Mouse (Mus musculus) hindbrain, postnatal 0 days (tissue): ENCODE data around the gene Adam6b. TPM values are rescaled to one million over a fixed set of nuclear protein-coding genes. Genes with fewer than 3 reads are reported as not detected.
"Not testable (repeated sequence)": the region's sequence is repeated elsewhere in the genome, so short reads cannot be mapped to it uniquely, and the experiment has no call there.

Experiments used
- ATAC-seq: fragments of 200-750 bp; cut with Nextera tagmentation; 2 replicates; pipeline ENCODE4 v1.8.0; 2017; ENCODE audit warnings: mild to moderate bottlenecking, moderate TSS enrichment, moderate library complexity
- DNase-seq: peaks from one replicate; pipeline ENCODE4 v3.0.0-alpha.2; 2015; ENCODE audit warnings: low spot score
- H3K27ac ChIP-seq: fragments of 300-500 bp; sonication (generic); 2 replicates; pipeline ENCODE4 v1.5.1; 2014; ENCODE audit warnings: mild to moderate bottlenecking
- H3K27me3 ChIP-seq: fragments of 300-500 bp; sonication (generic); 2 replicates; pipeline ENCODE4 v1.6.1; 2014; ENCODE audit warnings: low read length, mixed read lengths; ENCODE audit not compliant: insufficient read depth
- H3K36me3 ChIP-seq: fragments of 300-500 bp; sonication (generic); 2 replicates; pipeline ENCODE4 v1.6.1; 2014; ENCODE audit warnings: low read length, mixed read lengths; ENCODE audit not compliant: insufficient read depth
- H3K4me1 ChIP-seq: fragments of 300-500 bp; sonication (generic); 2 replicates; pipeline ENCODE4 v1.6.1; 2014; ENCODE audit warnings: antibody characterized with exemption, low read length, mixed read lengths; ENCODE audit not compliant: insufficient read depth
- H3K4me2 ChIP-seq: fragments of 300-500 bp; sonication (generic); 2 replicates; pipeline ENCODE4 v1.6.1; 2014; ENCODE audit warnings: low read depth, mild to moderate bottlenecking, low read length, moderate library complexity, mixed read lengths
- H3K4me3 ChIP-seq: fragments of 300-500 bp; sonication (generic); 2 replicates; pipeline ENCODE4 v1.5.1; 2014; ENCODE audit warnings: low read length
- H3K9ac ChIP-seq: fragments of 300-500 bp; sonication (generic); replicated peaks from 2 replicates; pipeline ENCODE4 v1.6.1; 2014; ENCODE audit warnings: mild to moderate bottlenecking, low read length, moderate library complexity, mixed read lengths
- H3K9me3 ChIP-seq: fragments of 300-500 bp; sonication (generic); 2 replicates; pipeline ENCODE4 v1.6.1; 2016; ENCODE audit warnings: low read length, mixed read lengths
- CTCF ChIP-seq: IDR thresholded peaks from 2 replicates; pipeline ENCODE4 v1.5.1; 2016; ENCODE audit warnings: antibody characterized with exemption, control low read depth, low read depth
- WGBS: fragments of 180-500 bp; shearing (Covaris S2); extraction: QIAGEN DNeasy Blood & Tissue Kit; methylation state at CpG from one replicate; pipeline ENCODE4 v1.1.7; 2014; 5-methylcytosine and 5-hydroxymethylcytosine counted together
- polyA plus RNA-seq: library from polyadenylated mRNA; unstranded; fragments of >200 nt; fragmentation: Nextera tagmentation; extraction: Ambion mirVana; gene quantifications from 2 replicates; pipeline ENCODE4 v1.2.1, GENCODE M21; 2015
- total RNA-seq: library from RNA; depleted of rRNA; stranded (reverse); fragments of >200 nt; gene quantifications from 2 replicates; pipeline ENCODE4 v1.2.3, GENCODE M21; 2014; rRNA removed

Adam6b gene
- total RNA-seq, result not detected in 2 replicates
- polyA plus RNA-seq, result not detected in 2 replicates

DNA sequence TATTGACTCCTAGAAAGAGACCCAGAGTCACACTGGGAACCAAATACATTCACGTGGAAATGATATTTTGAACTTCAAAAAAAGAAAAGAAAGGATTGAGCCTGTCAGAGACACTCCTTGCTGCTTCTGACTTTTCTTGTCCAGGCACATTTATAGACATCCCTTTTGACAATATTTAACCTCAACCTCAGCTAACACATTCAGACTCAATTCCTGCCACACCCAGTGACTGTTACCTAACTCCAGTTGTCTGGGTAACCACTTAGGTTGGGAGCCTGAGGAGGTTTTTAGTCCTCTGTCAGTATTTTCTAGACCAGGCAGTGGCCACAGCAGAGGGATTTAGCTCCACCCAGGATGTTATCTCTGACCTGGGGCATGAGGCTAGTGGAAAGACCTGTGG lies at the start of gene Adam6b:
Adam6b (plus strand) TSS at position 301 of the 400 bp plus-strand sequence.
- no CpG with 5 or more reads among the region's 1 CpGs for WGBS

GRCm38 (mm10) chr12:113446061-113446460 lies 43.2 kb upstream of the Adam6b start:
- DNase-seq, result no peak
- 85% methylated on average over 1 of the region's 1 CpGs for WGBS
- no peak for ATAC-seq
- no peak overlapping the region for H3K4me3 ChIP-seq
- no peaks in the 10 kb centered on the region for H3K36me3 ChIP-seq
- no peak for TF ChIP-seq CTCF
- H3K27ac ChIP-seq, result no peak overlapping the region
- H3K4me1 ChIP-seq, result no peaks in the 10 kb centered on the region
- H3K9ac ChIP-seq, result no peak overlapping the region
- no peaks in the 10 kb centered on the region for H3K27me3 ChIP-seq
- H3K4me2 ChIP-seq, result no peak overlapping the region
- H3K9me3 ChIP-seq, result no peaks in the 10 kb centered on the region

More for the DNA sequence above, at the start of gene Adam6b:
- not testable (repeated sequence) for H3K9ac ChIP-seq, H3K27me3 ChIP-seq, H3K4me1 ChIP-seq, H3K36me3 ChIP-seq, H3K9me3 ChIP-seq, H3K4me3 ChIP-seq, H3K4me2 ChIP-seq, H3K27ac ChIP-seq, DNase-seq, ATAC-seq

DNA sequence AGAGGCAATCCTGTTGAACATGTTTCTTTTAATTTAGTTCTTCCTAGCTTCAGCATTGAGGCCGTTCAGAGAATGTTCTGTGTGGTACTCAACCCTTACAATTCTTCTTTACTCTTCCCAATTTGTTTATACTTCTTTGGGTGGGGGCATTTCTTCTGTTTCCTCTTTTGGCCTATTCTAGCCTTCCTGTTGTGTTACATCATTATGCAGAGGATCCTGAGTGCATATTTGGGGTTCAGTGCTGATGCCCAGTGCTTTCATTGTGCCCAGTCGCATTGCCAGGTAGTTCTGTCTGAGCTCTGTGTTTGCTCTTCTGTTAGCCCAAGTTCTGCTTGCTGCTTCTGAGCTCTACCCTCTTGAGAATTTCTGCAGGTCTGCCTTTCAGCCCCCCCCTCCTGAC lies 13.1 kb upstream of the Adam6b start:
- ATAC-seq (no peak), DNase-seq (no peak)
- no peaks in the 10 kb centered on the region for H3K27me3 ChIP-seq
- H3K27ac ChIP-seq, result no peak overlapping the region
- no peaks in the 10 kb centered on the region for H3K36me3 ChIP-seq
- no peak overlapping the region for H3K4me2 ChIP-seq
- 79% methylated on average over 2 of the region's 2 CpGs for WGBS
- H3K9ac ChIP-seq, result no peak overlapping the region
- no peak for TF ChIP-seq CTCF
- H3K9me3 ChIP-seq, result peaks cover 6% of the 10 kb centered on the region; the same call in 1 of the 2 replicates
- H3K4me3 ChIP-seq, result no peak overlapping the region
- H3K4me1 ChIP-seq, result no peaks in the 10 kb centered on the region

DNA sequence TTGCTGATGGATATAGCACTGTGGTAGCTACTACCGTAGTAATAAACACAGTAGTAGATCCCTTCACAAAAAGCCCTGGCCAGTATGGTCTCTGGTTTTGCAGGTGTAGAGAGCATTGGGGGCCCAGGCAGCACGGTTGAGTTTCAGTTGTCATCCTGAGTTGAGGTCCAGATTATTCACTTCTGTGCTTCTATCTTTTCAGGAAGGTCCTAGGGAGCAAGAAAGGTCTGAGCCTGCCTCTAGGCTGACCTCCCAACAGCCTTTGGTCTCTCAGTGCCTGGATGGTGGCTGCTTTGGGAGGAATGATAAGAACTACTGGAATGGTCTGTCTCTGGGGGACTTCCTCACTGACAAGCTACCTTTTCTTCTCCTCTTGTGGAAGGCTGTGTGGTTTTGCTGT lies 7.2 kb upstream of the Adam6b start:
- WGBS, result 68% methylated on average over 2 of the region's 2 CpGs
- Histone ChIP-seq H3K9me3 (peaks cover 10% of the 10 kb centered on the region; the same call in 1 of the 2 replicates), H3K9ac (no peak overlapping the region), H3K4me3 (no peak overlapping the region), H3K27ac (no peak overlapping the region), H3K27me3 (no peaks in the 10 kb centered on the region), H3K4me2 (no peak overlapping the region), H3K4me1 (no peaks in the 10 kb centered on the region), H3K36me3 (no peaks in the 10 kb centered on the region)
- ATAC-seq (no peak), DNase-seq (no peak)
- no peak for TF ChIP-seq CTCF

GRCm38 (mm10) chr12:113482661-113483389 lies 6.5 kb upstream of the Adam6b start:
- DNase-seq, result no peak
- H3K9me3 ChIP-seq, result peaks cover 10% of the 10 kb centered on the region; the same call in 1 of the 2 replicates
- H3K4me1 ChIP-seq, result no peaks in the 10 kb centered on the region
- no peak for ATAC-seq
- no peak for TF ChIP-seq CTCF
- H3K4me3 ChIP-seq, result no peak overlapping the region
- WGBS, result 47% methylated on average over 4 of the region's 4 CpGs
- H3K27me3 ChIP-seq, result no peaks in the 10 kb centered on the region
- no peak overlapping the region for H3K9ac ChIP-seq
- H3K4me2 ChIP-seq, result no peak overlapping the region
- no peaks in the 10 kb centered on the region for H3K36me3 ChIP-seq
- H3K27ac ChIP-seq, result no peak overlapping the region

- WGBS, result 88% methylated on average over 2 of the region's 2 CpGs
- no peak overlapping the region for H3K9ac ChIP-seq
- ATAC-seq (no peak), DNase-seq (no peak)
- H3K27me3 ChIP-seq, result no peaks in the 10 kb centered on the region
- H3K4me1 ChIP-seq, result no peaks in the 10 kb centered on the region
- no peak for TF ChIP-seq CTCF
- peaks cover 10% of the 10 kb centered on the region; the same call in 1 of the 2 replicates for H3K9me3 ChIP-seq
- no peak overlapping the region for H3K4me3 ChIP-seq
- H3K4me2 ChIP-seq, result no peak overlapping the region
- H3K36me3 ChIP-seq, result no peaks in the 10 kb centered on the region
- H3K27ac ChIP-seq, result no peak overlapping the region
Measured at GRCm38 (mm10) chr12:113483492-113484162, 5.7 kb upstream of the Adam6b start.
